Mouse (Mus musculus) urinary bladder, postnatal 14 days (tissue): ENCODE results near the gene 4930451I11Rik.

Experiments used
- DNase-seq: peaks from one replicate; pipeline ENCODE4 v3.0.0; 2021; ENCODE audit warnings: low spot score

4930451I11Rik gene

GRCm38 (mm10) chr7:126800269-126801056 is 31.0 kb downstream of the 4930451I11Rik start:
- DNase-seq = no peak

- DNase-seq = no peak
These were observed 31.8 kb downstream of the 4930451I11Rik start for GRCm38 (mm10) chr7:126799468-126800268.

- peak; percentile 98 for DNase-seq
These were observed 32.4 kb downstream of the 4930451I11Rik start for GRCm38 (mm10) chr7:126799050-126799467.

GRCm38 (mm10) chr7:126798127-126799049 is 33.1 kb downstream of the 4930451I11Rik start:
- no peak for DNase-seq

- DNase-seq = no peak
These were observed 33.9 kb downstream of the 4930451I11Rik start, which contains the start of gene Fam57b for GRCm38 (mm10) chr7:126797411-126798126. Fam57b (plus strand) TSS chr7:126797668.

GRCm38 (mm10) chr7:126796350-126796932 is 35.0 kb downstream of the 4930451I11Rik start:
- no peak for DNase-seq

- no peak for DNase-seq
These were observed 35.8 kb downstream of the 4930451I11Rik start for GRCm38 (mm10) chr7:126795387-126796317.

GRCm38 (mm10) chr7:126794271-126794605 is 37.2 kb downstream of the 4930451I11Rik start:
- DNase-seq = no peak

- DNase-seq = no peak
These were observed 37.8 kb downstream of the 4930451I11Rik start for GRCm38 (mm10) chr7:126793456-126794270.

GRCm38 (mm10) chr7:126792721-126793443 is 38.6 kb downstream of the 4930451I11Rik start:
- no peak for DNase-seq

- DNase-seq = peak; percentile 98
These were observed 39.4 kb downstream of the 4930451I11Rik start, which contains the start of gene Ppp4c for GRCm38 (mm10) chr7:126791851-126792720. Ppp4c (minus strand) TSS chr7:126792496.

GRCm38 (mm10) chr7:126789141-126789540 is 42.3 kb downstream of the 4930451I11Rik start:
- DNase-seq = no peak

- DNase-seq = no peak
These were observed 45.3 kb downstream of the 4930451I11Rik start for GRCm38 (mm10) chr7:126786142-126786541.

GRCm38 (mm10) chr7:126785056-126785455 is 46.4 kb downstream of the 4930451I11Rik start:
- DNase-seq = no peak

- no peak for DNase-seq
These were observed 47.0 kb downstream of the 4930451I11Rik start for GRCm38 (mm10) chr7:126784469-126784868.

GRCm38 (mm10) chr7:126782693-126783092 is 48.7 kb downstream of the 4930451I11Rik start:
- no peak for DNase-seq
